Mouse (Mus musculus): ENCODE results near the gene Grwd1.

Gene Grwd1

DNA sequence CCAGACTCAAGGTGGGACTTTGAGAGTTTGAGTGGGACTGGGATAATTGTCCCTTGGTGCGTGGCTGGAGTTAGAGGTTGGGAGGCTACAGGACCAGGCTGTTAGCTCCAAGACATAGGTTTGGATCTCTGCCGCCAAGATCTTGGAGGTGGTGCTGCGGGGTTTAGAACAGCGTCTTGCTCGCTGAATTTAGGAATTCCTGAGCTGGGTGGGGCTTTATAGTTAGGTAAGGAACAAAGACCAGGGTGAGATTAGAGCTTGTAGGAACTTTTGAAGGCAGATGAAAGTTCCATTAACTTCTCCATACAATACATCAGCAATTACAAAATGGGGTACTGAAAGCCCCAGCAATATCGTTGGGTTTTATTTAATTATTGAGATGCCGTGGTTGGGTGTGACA is 30.7 kb downstream of the Grwd1 start:
- DNase-seq (ENCODE audit: low spot score), result no peak

- DNase-seq (ENCODE audit: low spot score), result no peak
Measured at GRCm38 (mm10) chr7:45798931-45799330, 31.8 kb downstream of the Grwd1 start.

DNA sequence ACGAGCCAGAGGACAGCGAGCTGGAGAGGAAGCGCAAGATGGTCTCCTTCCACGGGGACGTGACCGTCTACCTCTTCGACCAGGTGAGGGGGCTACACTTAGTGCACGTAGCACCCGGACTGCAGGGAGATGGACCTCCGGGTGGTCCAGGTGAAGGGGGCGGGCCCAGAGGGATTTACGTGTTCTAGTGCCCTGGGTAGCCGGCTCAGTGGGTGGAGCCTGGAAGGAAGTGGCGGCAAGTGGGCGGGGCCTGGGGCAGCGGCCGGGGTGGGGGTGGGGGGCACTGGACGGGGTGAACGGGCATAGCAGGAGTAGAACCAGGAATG is 32.3 kb downstream of the Grwd1 start:
- DNase-seq (ENCODE audit: low spot score), result no peak

DNA sequence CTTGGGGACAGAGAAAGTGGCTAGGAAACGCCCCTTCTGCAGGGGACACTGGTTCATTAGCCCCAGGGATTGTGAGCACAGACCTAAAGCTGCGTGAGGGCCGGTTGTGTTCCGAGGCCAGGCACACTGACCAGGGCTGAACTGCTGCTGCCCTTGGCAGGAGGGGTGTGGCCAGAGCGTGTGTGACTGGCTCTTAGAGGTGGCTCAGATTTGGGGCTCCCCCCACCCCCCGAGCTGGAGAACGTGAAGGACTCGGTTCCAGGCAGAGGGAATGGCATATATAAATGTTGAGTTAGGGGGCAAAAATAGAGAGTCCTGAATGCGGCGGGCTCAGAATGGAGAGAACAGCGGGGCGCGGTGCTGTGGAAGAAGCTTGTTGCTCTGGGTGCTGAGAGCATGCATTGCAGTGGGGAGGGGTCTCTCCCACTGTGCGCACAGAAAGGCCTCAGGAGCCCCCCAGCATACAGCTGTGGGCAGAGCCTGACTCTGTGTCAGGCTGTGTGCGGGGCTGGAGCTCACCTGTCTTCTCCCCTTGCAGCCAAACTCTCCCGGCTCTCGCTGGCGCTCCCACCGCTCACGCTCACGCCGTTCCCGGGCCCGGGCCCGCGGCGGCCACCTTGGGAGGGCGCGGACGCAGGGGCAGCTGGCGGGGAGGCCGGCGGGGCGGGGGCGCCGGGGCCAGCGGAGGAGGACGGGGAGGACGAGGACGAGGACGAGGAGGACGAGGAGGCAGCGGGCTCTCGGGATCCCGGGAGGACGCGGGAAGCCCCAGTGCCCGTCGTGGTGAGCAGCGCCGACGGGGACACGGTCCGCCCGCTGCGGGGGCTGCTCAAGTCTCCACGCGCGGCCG is 32.9 kb downstream of the Grwd1 start:
- no peak for DNase-seq (ENCODE audit: low spot score)

DNA sequence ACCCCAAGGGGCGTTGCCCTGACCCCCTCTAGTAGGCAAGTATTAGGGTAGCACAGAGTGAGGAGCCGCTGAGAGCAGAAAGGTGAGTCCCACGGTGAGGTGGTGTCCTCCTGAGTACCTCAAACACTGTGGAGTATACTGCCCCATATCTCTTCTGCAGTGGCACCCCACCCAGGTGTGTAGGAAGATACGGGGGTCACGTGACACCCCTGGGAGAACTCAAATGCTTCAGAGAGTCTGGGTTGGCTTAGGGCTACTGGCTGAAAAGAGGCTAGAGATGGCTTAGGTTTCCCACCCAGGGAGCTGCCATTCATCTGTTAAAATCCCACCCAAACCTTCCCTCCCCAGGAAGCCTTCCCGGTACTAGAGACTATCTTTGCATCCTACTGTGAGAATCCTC is 33.8 kb downstream of the Grwd1 start:
- no peak for DNase-seq (ENCODE audit: low spot score)

- DNase-seq (ENCODE audit: low spot score), result no peak
Measured at GRCm38 (mm10) chr7:45794971-45795370, 35.8 kb downstream of the Grwd1 start.

DNA sequence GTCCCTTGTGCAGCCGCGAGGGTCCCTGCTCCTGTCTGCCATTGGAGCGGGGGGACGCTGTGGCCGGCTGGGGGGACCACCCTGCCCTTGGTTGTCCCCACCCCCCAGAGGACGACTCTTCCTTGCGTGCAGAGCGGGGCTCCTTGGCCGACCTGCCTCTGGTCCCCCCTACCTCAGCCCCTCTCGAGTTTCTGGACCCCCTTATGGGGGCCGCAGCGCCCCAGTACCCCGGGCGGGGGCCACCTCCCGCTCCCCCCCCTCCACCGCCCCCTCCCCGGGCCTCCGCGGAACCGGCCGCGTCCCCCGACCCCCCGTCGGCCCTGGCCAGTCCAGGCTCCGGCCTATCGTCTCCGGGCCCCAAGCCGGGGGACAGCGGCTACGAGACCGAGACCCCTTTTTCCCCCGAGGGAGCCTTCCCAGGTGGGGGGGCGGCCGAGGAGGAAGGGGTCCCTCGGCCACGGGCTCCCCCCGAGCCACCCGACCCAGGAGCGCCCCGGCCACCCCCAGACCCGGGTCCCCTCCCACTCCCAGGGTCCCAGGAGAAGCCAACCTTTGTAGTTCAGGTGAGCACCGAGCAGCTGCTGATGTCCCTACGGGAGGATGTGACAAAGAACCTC is 36.7 kb downstream of the Grwd1 start:
- DNase-seq (ENCODE audit: low spot score), result no peak

DNA sequence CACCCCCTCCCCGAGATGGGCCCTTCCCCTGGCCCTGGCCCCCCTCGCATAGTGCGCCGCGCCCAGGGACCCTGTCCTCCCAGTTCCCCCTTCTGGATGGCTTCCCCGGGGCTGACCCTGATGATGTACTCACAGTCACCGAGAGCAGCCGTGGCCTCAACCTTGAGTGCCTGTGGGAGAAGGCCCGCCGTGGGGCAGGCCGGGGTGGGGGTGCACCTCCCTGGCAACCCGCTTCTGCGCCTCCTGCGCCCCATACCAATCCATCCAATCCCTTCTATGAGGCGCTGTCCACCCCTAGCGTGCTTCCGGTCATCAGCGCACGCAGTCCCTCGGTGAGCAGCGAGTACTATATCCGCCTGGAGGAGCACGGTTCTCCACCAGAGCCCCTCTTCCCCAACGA is 37.5 kb downstream of the Grwd1 start:
- no peak for DNase-seq (ENCODE audit: low spot score)

DNA sequence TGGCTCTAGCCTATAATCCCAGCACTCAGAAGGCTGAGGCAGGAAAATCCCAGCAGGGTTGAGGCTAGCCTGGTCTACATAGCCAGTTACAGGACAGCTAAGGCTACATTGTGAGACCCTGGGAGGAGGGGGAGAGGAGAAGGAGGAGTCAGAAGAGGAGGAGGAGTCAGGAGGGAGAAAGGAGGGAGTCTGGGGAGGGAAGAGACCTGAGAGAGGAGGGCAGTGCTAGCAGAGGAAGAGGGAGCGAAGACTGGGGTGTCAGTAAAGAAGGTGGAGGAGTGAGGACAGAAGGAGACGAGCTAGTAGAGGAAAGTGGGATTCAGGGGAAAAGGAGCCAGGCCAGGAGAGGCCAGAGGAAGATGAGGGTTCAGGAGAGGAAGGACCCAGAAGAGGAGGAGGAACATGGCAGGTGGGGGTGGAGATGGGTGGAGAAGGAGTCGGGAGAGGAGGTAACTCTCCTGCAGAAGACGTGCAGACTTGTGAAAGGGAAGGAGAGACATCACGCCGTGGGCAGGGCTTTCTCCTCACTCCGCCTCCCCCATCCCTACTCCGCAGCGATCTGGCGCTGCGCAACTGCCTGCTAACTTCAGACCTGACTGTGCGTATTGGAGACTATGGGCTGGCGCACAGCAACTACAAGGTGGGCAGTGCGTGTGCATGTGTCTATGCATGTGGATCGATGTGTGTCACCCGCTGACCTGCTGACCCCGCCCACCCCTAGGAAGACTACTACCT is 38.8 kb downstream of the Grwd1 start:
- DNase-seq (ENCODE audit: low spot score), result no peak

- no peak for DNase-seq (ENCODE audit: low spot score)
Measured at GRCm38 (mm10) chr7:45790721-45791120, 40.0 kb downstream of the Grwd1 start.

DNA sequence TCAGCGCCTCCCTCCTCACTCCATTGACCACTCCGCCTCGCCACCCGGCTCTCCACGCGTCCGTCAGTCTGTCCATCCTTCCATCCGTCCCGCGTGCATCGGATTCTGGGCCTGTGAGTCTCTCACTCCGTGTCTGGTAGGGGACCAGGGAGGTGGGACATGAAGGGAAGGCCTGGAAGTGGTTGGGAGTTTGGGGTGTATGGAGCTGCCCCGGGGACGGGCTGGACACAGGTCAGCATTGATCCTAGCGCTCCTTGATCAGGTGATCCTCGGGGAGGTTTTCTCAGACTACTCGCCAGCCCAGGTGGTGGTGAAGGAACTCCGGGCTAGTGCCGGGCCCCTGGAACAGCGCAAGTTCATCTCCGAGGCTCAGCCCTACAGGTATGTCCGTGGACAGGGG is 43.1 kb downstream of the Grwd1 start:
- no peak for DNase-seq (ENCODE audit: low spot score)

DNA sequence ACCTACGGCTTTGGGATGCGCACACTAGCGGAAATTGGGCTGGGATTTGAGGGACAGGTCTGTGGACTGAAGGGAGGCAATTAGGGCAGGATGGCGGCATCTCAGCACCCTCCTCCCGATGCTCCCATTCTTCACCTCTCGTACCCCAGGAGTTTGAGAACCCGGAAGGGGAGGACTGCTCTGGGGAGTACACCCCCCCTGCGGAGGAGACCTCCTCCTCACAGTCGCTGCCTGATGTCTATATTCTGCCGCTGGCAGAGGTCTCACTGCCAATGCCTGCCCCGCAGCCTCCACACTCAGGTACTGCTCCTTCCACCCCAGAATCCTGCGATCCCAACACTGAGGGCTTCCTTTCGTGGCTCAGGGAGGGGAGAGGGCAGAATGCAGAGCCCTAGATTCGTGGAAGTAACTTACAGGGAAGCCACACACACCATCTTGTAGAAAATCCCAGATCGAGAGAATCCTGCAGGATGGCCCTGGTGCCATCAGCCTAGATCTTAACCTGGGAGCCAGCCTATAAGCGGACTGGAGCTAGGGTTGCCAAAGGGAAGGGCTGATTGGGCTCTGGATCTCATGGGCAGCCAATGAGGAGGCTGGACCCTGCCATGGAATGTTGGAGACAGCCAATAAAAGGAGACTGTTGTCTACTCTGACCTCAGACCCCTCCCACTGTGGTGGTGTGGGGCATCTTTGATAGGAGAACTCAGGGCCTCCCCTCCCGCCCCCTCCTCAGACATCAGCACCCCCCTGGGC is 43.9 kb downstream of the Grwd1 start:
- DNase-seq (ENCODE audit: low spot score), result no peak

DNA sequence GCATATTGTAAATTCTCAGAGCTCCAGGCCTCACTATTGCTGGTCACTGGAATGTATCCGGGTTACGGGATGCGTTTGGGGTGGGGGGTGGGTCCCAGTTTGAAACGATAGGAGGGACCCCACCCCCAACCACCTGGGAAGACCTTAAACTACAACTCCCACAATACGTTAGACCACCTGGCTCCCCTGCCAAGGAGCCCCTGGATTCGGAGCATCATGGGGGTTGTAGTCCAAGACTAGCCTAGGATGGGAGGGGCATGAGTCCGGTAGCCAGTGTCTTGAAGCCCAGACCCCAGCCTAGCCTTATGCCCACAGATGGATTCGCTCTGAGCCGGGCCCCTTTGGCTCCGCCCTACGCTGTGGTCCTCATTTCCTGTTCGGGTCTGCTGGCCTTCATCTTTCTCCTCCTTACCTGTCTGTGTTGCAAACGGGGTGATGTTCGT is 44.6 kb downstream of the Grwd1 start:
- no peak for DNase-seq (ENCODE audit: low spot score)

GRCm38 (mm10) chr7:45785388-45786135 is 45.2 kb downstream of the Grwd1 start:
- DNase-seq (ENCODE audit: low spot score), result no peak

DNA sequence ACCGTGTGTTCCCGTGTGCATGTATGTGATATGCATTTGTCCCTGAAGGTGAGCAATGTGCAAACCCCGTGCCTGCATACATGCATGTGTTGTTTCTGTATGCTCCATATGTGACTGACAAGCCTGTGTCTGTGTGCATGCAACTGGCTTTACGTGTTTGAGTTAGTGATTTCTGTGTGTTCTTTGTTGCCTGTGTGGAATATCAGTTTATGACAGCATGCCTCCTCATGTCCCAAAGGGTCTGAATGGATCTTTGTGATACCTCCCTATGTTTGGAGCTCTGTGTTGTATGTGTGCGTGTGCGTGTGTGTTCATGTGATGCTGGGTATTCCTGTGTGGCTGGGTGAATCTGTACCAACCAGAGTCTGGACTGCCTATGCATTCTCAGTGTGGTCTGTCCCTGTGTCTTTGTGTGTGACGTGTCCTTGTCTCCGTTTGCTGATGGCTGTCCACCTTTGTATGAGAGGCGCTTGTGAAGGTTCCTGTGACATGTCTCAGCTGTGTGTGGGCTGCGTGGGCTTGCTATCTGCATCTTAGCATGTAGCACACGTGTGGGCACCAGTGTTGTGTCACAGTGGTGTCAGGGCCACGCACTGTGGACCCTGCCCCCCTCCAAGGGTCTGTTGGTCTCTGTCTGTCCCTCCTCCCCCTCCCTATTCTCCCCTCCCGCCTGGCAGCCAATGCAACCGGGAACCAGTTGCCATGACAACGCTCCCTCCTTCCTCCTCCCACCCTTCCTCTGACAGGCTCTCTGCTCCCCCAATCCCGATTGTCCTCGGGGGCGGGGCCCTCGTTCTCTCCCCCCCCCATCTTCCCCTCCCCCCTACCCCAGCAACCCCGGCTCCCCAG is 46.0 kb downstream of the Grwd1 start, which contains the start of gene Sult2b1:
Gene Sult2b1 (minus strand): TSS at position 146 of the 849 bp plus-strand sequence.
- DNase-seq (ENCODE audit: low spot score), result no peak

GRCm38 (mm10) chr7:45783511-45784091 is 47.1 kb downstream of the Grwd1 start, which contains the start of gene Lmtk3:
Lmtk3 (plus strand) TSS chr7:45783738.
- DNase-seq (ENCODE audit: low spot score), result no peak

DNA sequence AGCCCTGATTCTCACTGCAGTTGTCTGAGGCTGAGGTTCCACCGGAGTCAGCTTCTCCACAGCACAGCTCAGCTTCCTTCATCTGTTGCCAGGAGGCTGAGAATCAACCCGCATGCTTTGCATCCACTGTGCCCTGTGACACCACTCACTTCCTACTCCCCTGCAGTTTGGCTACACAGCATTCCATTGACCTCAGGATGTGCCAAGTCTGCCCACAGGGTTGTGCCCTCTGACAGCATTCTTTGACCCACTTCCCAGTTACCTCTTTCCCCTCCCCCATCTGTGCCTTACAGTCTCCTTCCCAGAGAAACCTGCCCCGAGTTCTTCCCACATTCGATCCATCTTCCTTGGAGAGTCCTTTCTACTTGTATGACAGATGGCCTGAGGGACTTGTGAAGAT is 48.5 kb downstream of the Grwd1 start:
- DNase-seq (ENCODE audit: low spot score), result no peak

- no peak for DNase-seq (ENCODE audit: low spot score)
Measured at GRCm38 (mm10) chr7:45779081-45779641, 51.6 kb downstream of the Grwd1 start.

- no peak for DNase-seq (ENCODE audit: low spot score)
Measured at GRCm38 (mm10) chr7:45775237-45775636, 55.5 kb downstream of the Grwd1 start.
